Mouse (Mus musculus): ENCODE data around the gene Pacrg.

The Pacrg gene

DNA sequence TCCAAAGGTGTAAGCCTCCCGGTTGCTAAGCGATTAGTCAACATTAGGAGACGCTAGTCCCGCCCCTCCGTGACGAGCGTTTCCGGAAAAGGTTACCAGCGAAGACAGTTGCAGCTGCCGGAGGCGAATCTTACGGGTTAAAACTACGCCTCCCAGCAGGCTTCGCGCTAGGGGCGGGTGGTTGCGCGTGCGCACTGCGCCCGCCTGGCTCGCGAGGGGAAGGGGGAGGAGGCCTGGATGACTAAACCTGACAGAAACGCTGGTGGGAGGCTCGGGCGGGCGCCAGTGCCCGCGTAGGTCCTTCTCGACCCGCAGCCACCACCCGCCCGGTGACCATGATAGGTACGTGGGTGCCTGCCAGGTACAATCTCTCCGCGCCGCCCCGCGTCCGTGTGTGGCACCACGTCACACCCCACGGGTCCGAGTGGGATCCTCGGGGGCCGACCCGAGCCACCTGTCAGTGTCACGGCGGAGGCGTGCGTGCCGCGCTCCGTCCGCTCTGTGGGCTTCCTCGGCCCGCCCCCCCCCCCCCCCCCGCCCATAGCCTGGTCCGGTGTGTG, at the start of gene Pacrg, which contains the start of gene Prkn:
Gene Pacrg, minus strand, starts transcription at position 164 of the 560 bp plus-strand sequence.
Gene Prkn, plus strand, starts transcription at position 237 of the 560 bp plus-strand sequence.
- DNase-seq, result peak; percentile 97

DNA sequence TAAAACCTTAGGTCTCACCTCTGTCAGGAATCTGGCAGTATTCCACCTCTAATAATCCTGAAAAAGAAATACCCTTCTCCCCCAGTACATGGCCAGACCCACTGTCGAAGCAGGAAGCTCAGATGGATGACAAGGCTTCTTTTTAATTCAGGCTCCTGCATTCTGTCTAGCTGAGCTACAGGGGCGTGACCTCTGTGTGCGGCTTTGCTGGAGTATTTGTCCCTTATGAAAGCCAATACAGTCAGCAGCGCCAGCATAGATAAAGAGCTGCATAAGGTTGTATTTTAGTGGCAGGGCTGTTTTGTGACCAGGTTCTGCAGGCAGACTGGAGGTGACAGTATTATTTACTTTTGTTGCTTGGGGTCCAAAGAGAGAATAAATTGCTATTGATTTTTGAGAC, 47.8 kb upstream of the Pacrg start:
- DNase-seq, result no peak

DNA sequence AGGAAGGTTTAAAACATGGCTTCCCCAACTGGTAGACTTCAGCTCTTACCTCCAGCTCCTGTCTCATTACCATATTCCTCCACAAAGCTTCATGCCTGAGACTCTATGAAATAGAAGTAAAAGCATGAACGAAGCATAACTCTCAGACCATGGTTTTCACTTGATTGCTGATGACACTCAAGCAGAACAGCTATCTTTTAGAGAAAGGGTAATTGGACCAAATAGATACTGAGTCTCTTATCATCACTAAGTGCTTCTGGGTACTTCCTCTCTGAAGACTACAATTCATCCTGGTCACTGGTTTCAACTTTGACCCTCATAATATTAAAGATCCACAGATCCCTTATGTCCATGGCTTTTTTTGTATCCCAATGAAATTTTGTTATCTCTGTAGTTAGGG, 42.1 kb upstream of the Pacrg start:
- no peak for DNase-seq

DNA sequence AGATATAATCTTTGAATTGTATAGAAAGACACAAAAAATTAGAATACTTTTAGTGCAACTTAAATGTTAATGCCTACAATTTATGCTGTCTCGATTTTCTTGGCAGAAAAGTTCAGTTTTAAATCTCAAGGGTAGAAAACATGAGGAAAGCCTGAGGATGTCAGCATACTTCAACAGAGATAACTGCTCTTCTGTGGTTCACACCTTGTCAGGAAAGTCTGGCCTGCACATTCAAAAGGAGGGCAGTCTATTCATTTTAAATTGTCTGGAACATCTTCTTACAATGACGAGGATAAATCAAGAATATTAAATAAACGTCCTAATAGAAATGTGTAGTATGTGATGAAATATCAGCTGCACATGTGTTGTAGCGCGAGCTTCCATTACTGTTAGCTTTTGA, 38.9 kb upstream of the Pacrg start:
- DNase-seq, result no peak

DNA sequence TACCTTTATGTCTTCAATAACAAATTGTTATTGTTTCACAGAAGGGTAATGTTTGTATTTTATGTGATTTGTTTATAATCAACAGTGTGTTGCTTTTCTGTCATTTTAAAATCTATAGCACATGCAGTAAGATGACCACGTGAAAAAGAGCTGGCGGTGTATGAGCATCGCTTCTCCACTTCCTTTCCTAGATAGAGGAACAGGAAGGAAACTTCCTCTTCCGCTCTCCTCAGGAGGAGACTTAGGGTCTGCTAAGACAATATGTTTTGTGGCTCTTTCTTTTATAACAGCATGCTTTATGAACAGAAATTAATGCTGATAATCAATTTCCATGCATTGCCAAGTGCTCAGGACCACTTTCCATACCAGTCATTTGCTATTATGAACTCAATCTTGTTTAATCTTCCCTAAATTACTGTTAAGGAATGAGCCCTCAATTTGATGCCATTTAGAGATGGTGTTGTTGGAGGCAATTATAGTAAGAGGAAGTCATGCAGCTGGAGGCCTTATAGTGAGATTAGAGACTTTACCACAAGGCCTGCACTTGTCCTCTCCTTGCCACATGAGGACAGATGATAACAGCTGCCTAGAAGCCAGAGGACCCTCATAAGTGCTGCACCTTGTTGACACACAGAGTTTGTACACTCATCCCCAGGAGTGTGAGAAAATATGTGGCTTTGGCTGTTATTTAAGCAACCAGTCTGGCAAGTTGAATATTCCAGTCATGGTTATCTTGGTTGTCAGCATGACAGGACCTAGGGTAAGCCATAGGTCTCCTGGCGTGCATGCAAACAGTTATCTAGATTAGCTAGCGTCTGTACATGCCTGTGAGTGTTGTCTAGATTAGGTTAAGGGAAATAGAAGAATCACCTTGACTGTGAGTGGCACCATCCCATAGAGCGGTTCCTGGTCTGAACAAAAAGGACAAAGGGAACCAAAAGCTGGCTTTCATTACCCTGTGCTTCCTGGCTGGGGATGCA, 34.4 kb upstream of the Pacrg start:
- no peak for DNase-seq

DNA sequence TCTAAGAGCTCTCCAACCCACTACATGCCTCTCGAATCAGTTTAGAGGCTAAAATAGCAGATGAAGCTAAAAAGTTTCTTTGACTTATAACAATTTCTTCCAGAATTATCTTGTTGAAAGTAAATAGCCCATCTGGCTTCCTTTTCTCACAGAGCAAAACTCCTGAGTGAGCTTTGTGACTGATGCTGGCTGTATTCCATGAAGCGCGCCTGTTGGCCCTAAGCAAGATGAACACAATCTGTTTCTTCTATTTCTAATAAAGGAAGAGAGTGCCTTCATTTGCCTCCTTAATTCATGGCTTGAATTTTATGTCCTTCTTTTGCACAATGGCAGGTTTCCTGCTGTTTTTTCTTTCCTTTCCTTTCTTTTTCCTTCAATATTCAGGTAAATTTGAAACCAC, 14.1 kb upstream of the Pacrg start:
- DNase-seq, result peak; percentile 54

DNA sequence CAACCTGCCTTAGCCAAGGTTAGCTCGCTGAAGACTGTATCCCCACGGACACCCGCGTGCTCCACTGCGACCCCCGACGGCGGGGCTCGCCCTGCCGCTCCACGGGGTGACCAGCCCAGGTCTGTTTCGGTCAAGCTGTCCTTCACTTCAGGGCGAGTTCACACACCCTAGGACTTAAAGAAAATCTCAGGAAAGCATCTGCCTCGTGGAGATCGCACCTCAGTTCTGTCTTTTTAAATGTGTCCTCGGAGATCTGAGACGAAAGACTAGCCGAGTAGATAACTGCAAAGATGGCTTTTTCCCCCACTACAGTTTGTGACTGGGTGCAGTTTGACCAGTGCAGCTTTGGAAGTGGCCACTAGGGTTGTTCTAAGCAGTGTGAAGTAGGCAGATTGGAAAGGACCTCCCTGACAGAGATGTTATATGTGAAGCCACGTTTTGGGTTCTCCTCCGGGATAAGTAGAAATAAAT, 655 bp upstream of the Pacrg start:
- peak; percentile 60 for DNase-seq

DNA sequence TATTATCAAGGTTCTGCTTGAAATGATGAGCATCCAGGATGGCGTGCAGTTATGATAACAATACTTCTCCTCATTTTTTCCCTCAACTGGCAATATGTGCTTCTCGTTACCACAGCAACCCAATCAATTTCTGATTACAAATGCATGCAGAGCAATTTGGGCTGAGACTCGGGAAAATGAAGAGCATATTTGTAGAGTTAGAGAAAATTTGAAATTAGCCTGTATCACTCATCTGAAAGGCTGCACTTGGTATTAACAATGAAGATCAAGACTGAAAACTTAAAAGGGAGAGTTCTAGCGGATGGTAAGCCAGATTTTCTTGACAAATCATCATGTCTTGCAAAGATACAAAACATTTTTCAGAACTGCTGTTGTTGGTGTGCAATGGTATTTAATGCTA, 21.1 kb downstream of the Pacrg start:
- DNase-seq, result no peak

DNA sequence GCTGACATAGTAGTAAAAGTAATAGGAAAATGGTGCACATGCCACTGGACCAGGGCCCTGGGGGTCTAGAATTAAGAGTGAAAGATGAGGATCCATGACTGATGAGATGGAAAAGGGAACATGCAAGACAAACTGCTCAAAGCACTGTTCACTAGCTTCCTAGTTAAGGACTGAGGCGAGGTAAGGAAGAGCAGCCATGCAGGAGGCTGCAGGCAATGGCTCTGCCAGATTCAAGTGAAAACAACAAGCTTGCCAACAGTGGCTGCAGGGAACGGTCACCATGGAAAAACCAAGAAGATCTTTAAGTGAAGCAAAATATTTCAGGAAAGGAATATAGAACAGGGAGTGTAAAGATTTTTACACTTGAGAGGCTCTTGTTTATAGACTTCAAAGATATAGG, 31.5 kb downstream of the Pacrg start:
- DNase-seq, result no peak

DNA sequence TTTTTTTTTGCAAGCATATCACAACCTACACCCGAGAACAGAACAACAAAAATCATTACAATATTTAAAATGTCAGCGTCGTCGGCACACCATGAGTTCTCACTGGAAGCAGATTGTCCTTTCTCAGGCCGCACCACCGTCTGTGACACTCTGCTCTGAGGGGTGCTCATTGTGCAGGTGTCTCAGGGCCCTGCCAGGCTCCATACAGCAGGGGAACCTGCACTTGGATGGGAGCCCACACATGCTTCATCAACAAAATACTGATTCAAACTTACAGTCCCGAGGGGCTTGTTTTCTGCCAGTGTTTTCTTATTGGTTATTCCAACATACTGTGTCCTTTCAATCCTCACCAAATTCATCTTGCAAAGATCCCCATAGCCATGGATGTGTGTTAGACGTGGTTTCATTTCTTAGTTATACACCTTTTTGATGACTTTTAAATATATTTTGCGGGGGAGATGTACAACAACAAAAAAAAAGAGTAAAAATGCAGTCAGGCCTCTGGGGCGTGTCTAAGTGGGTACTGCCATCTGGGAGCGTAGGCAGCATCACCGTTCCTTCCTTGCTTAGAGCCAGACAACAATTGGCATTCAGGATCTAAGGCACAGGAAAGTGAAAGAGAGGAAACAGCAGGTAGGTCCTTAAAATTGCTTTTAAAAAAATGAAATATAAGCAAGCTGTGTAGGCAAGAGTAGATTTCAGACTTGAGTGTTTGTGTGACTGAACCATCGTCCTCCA, 32.7 kb downstream of the Pacrg start:
- DNase-seq, result peak; percentile 37

DNA sequence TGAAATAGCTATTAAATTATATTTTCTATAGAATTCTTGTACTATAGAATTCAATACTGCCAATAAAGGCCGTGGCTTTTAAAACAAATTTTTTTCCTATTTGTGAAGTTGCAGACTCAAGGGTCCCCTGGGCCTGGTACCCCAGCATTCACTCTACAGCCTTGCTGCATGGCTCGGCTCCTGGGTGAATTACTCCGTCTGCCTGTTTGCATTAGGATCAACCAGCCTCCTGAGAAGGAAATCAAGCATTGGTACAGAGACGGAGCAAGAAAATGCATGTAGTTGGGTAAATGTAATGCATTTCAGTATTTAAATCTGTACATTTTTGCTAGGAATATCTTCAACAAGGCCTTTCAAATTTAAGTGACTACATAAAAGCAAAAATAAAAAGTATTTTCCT, 33.4 kb downstream of the Pacrg start:
- no peak for DNase-seq

DNA sequence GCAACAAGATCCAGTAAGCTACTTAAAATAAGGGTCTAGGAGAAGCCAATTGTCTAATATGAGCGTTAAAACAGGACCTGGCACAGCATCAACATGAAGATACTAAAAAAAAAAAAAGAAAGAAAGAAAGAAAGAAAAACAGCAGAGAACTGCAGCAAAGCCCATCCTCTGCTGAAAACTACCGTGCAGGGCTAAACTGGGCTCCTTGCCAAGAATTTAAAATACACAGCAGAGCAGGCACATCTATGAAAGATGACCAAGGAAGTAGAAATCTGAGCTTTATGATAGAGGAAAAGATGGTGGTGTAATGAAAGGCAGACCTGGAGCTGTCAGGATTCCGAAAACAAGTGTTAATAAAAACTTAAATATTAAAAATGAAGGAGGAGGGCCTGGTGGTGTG, 48.5 kb downstream of the Pacrg start:
- no peak for DNase-seq

DNA sequence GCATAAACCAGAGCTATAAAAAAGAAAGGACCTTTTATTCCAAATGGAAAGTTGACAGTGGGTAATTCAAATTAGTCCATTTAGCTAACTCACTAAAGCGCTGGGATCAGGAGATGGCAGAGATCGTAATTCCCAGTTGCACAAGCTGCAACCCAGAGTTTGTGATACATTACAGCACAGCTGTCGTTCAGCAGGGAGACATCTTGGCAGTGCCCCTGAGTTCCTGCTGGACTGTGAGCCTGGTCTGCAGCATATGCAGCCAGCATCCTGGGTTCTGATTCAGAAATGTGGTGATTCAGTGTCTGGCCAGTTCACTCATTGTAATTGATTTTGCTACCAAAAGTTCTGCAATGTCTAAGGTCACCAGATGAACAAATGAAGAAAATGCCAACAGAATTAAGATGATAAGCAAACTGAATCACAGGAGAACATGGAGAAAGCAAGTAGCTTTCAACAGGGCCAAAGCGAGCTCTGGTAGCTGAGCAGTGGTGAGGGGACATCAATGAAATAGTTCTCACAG, 55.6 kb downstream of the Pacrg start:
- no peak for DNase-seq

DNA sequence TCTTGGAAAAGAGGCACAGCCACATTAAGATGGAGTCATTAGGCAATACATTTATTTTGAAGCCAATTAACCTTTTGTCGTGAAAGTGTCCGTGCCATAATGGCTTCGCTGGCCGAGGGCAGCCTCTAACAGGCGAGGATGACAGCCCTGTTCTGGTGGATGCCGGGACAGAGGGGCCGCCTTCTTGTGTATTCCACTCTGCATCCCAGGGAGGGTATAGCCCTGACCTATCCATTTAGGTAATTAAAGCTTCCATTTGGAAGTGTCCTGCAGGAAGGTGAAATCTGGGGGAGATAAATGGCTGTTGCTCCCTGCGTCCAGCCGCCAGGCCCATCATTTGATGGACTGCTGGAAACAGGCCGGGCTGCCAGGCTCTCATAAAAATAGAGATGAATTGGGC, 63.6 kb downstream of the Pacrg start:
- DNase-seq, result no peak

DNA sequence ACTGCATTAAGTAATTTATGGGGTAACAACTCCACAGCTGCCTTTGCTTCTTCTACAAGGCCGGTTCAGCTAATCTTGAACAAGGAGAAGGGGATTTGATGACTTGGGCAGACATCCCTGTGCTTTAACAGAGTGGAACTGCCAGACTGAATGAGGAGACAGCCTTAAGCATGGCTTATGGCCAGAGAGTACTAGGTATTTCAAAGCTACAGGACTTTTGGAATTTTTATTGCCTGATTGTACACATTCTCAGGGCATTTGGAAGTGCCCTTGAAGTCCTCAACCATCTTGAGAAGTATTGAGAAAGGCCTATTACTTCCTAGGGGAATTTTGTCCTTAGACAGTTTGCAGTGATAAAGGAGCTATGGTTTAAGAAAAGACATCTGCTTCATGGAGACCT, 65.6 kb downstream of the Pacrg start:
- no peak for DNase-seq

DNA sequence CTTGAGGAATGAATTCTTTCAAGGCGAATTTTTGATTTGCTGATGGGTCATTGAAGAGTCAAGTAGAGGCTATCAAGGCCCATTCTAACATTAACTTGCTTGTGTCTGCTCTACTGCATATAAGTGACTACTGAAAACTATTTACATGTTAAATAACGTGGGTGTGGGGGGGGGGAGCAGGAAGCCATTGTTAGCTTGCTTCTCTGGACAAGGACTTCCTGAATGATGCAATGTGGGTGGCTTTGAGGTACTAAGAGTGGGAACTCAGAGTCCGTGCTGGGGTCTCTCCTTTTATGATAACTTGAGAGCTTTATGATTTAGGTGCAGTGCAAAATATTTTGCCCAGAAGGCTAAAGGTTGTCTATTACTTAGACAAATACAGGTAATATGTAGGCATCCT, 67.9 kb downstream of the Pacrg start:
- no peak for DNase-seq

DNA sequence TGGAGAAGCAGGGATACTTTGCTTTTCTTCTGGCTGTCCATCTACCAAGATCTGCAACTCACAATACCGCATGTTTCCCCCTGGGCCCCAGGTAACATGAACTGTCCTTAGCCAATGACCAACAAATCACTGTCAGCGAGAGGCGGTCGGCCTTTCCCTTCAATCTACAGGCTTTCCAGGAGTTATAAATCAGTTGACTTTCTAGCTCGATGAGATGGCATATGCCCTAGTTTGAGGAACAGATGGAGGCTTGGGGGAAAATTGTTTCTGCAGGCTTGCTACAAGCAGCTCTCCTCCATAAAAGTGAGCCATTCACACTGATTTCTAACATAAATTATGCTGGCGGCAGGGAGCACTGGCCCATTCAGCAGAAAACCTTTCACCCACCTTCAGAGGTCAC, 70.2 kb downstream of the Pacrg start:
- peak; percentile 34 for DNase-seq

DNA sequence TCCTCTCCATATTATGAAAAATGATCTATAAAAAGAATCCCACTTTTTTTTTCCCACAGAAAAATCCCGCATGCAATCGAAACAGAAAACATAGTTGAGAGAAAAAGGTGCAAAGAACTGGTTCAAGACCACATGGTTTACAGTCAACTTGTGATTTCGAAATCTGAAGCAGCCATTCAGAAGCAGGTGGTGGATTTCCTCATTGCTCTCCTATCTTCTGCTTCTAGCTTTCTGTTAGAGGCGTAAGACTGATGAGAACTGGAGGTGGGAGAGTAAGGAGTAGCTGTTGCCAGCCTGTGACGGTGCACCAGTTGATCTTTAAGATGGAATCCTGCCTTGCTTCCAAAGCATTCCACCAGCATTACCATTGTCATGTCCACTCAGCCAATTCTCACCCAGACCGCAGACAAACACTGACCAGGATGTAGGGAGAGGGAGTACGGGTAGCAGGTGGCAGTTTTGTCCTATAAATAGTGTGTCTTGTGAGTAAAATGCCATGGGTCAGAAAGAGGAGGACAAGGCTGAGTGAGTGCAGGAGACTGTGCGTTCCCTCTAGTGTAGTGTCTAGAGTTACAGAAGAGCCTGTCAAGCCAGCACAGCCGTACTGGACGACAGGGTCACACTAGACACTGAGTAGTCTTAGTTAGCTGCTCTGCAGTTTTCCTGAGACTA, 73.2 kb downstream of the Pacrg start:
- no peak for DNase-seq

DNA sequence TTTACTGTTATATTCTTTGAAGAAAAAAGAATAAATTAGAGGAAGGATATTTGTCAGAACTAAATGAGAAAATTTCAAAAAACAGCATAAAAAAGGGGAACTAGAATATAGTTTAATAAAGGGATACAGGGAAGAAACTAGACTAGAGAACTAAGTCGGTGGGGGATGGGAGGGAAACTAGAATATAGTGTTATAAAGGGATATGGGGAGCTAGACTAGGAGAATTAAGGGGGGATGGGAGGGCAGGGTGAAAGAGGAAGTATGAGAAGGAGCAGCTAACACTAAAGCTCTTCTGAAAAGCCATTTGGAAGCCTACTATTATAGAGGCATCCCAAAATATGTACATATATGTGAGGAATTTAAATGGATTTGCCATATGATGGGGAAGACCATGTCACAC, 75.8 kb downstream of the Pacrg start:
- no peak for DNase-seq

DNA sequence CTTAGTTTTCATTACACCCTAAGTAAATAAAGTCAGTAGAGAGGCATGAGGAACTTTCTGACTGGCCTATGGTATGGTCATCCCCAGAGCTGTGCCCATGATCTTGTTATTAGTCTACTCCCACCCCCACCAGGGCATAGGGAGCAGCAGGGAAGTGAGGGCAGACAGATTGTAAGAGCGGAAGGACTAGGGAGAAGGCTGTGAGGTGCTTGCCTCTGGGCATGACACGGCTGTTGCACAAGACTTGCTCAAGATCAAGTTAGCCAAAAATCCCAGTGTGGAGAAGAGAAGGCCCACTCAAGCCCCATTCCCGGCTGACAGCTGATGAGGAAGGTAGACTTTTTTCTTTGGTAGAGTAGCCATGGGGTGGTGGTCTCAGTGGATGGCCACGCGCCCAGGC, 82.7 kb downstream of the Pacrg start:
- DNase-seq, result no peak

DNA sequence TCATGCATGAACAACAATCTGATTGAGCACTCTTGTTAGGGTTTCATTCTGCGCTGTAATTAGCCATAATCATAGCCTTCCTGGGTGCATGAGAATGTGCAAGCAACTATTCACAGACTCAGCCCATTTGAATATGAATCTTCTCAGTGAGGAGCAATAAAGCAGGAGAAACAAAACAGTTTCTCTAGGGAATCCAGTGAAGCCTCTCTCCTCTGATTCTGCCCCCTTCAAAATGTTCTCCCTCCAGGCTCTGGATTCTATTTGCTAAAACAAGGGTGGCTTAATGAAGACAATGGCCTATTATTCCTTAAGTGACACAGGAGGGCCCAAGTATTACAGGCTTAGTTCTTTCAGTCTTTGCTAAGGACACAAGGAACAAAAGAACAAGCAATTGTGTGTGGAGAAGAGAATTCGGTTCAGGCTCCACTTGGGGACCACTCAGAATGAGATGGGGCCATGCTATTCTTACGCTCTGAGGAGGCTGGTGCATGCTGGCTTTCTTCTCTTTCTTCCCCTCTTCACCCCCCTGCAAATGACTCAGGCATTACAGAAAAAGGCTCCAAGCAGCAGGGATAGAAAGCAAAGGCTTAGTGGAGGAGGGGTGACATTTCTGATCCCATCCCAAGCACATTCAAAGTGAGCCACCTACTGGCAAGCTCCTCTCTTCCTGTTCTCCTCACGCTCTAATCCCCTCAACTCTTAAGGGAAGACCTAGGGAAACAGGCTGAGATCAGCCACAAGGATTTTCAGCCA, 95.2 kb downstream of the Pacrg start:
- peak; percentile 38 for DNase-seq

DNA sequence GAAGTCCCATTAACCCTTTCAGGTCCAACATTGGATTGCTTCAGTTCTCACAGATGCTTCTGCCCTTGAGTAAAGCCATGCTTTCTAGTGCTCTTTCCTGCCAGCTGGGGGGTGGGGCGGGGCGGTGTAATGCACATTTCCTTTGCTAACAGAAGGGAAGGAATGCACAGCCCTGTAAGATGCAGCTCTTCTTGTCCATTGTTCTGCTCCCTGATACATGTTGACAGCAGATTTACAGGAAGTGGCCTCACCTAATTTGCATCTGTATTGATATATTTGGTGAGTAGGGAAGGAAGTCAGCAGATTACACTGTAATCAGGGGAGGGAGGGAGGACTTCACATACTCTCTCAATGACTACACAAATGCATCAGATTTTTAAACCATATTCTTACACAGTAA, 100.0 kb downstream of the Pacrg start:
- DNase-seq, result no peak
